Mouse (Mus musculus) limb, embryonic 12.5 days (tissue): ENCODE results near the gene Lrrc25. TPM values are rescaled to one million over a fixed set of nuclear protein-coding genes. Genes with fewer than 3 reads are reported as not detected.
"Not testable (repeated sequence)": the region's sequence is repeated elsewhere in the genome, so short reads cannot be mapped to it uniquely, and the experiment has no call there.

Source experiments
- ATAC-seq: fragments of 200-750 bp; cut with Nextera tagmentation; 2 replicates; pipeline ENCODE4 v1.8.0; 2017; ENCODE audit warnings: low read depth, moderate TSS enrichment; ENCODE audit not compliant: insufficient number of reproducible peaks, insufficient read depth, low FRiP score, low TSS enrichment
- H3K27ac ChIP-seq: fragments of 300-500 bp; sonication (generic); 2 replicates; pipeline ENCODE4 v1.5.1; 2016; ENCODE audit warnings: mild to moderate bottlenecking, moderate library complexity
- H3K27me3 ChIP-seq: fragments of 300-500 bp; sonication (generic); 2 replicates; pipeline ENCODE4 v1.6.1; 2016; ENCODE audit warnings: mild to moderate bottlenecking, moderate library complexity
- H3K36me3 ChIP-seq: fragments of 300-500 bp; sonication (generic); 2 replicates; pipeline ENCODE4 v1.6.1; 2016; ENCODE audit warnings: mild to moderate bottlenecking, moderate library complexity
- H3K4me1 ChIP-seq: fragments of 300-500 bp; sonication (generic); replicated peaks from 2 replicates; pipeline ENCODE4 v1.6.1; 2016
- H3K4me2 ChIP-seq: fragments of 300-500 bp; sonication (generic); 2 replicates; pipeline ENCODE4 v1.6.1; 2016; ENCODE audit warnings: mild to moderate bottlenecking, moderate library complexity
- H3K4me3 ChIP-seq: fragments of 300-500 bp; sonication (generic); replicated peaks from 2 replicates; pipeline ENCODE4 v1.5.1; 2016; ENCODE audit warnings: mild to moderate bottlenecking
- H3K9ac ChIP-seq: fragments of 300-500 bp; sonication (generic); replicated peaks from 2 replicates; pipeline ENCODE4 v1.6.1; 2016; ENCODE audit warnings: mild to moderate bottlenecking, moderate library complexity
- H3K9me3 ChIP-seq: fragments of 300-500 bp; sonication (generic); 2 replicates; pipeline ENCODE4 v1.6.1; 2016; ENCODE audit warnings: mild to moderate bottlenecking, moderate library complexity
- WGBS: fragments of 180-500 bp; shearing (Covaris S2); methylation state at CpG from one replicate; pipeline ENCODE4 v1.1.7; 2016; 5-methylcytosine and 5-hydroxymethylcytosine counted together
- polyA plus RNA-seq: library from polyadenylated mRNA; unstranded; fragments of >200 nt; fragmentation: Nextera tagmentation; extraction: Ambion mirVana; gene quantifications from 2 replicates; pipeline ENCODE4 v1.2.1, GENCODE M21; 2016

Lrrc25 gene
- polyA plus RNA-seq = 0.76 and 1.2 TPM in 2 replicates

GRCm38 (mm10) chr8:70615894-70616293 lies at the start of gene Lrrc25:
TSS of gene Lrrc25 (plus strand) at chr8:70616155.
- no peak within 1 kb of the TSS for H3K27ac ChIP-seq
- 86% methylated on average over 3 of the region's 3 CpGs for WGBS
- H3K4me3 ChIP-seq = no peak within 1 kb of the TSS
- H3K9ac ChIP-seq = no peak within 1 kb of the TSS
- H3K9me3 ChIP-seq = no peaks in the 10 kb centered on the region
- H3K4me1 ChIP-seq = peaks cover 19% of the 10 kb centered on the region
- no peaks in the 10 kb centered on the region for H3K36me3 ChIP-seq
- H3K27me3 ChIP-seq = peaks cover 8% of the 10 kb centered on the region
- no peak within 1 kb of the TSS for H3K4me2 ChIP-seq
- no peak for ATAC-seq

GRCm38 (mm10) chr8:70570360-70570759 lies 45.6 kb upstream of the Lrrc25 start:
- Histone ChIP-seq H3K4me1 (peaks cover 6% of the 10 kb centered on the region), H3K27me3 (no peaks in the 10 kb centered on the region), H3K9ac (no peak overlapping the region), H3K9me3 (no peaks in the 10 kb centered on the region), H3K4me2 (no peak overlapping the region), H3K4me3 (no peak overlapping the region), H3K36me3 (peaks cover 25% of the 10 kb centered on the region; the same call in 1 of the 2 replicates), H3K27ac (no peak overlapping the region)
- ATAC-seq = peak; percentile 17; the same call in 1 of the 2 replicates

GRCm38 (mm10) chr8:70570990-70571389 lies 45.0 kb upstream of the Lrrc25 start:
- Histone ChIP-seq H3K4me1 (no peaks in the 10 kb centered on the region; the same call in 1 of the 2 replicates), H3K9me3 (no peaks in the 10 kb centered on the region), H3K36me3 (peaks cover 26% of the 10 kb centered on the region; the same call in 1 of the 2 replicates), H3K27ac (no peak overlapping the region), H3K27me3 (no peaks in the 10 kb centered on the region), H3K9ac (no peak overlapping the region), H3K4me2 (no peak overlapping the region), H3K4me3 (no peak overlapping the region)
- WGBS = 88% methylated on average over 6 of the region's 6 CpGs
- no peak for ATAC-seq

GRCm38 (mm10) chr8:70574302-70574701 lies 41.7 kb upstream of the Lrrc25 start:
- no peak overlapping the region for H3K4me2 ChIP-seq
- no peaks in the 10 kb centered on the region for H3K4me1 ChIP-seq
- peaks cover 52% of the 10 kb centered on the region for H3K36me3 ChIP-seq
- no peak overlapping the region for H3K4me3 ChIP-seq
- no peaks in the 10 kb centered on the region for H3K27me3 ChIP-seq
- H3K27ac ChIP-seq = no peak overlapping the region
- no peak overlapping the region for H3K9ac ChIP-seq
- no peaks in the 10 kb centered on the region for H3K9me3 ChIP-seq
- ATAC-seq = no peak

GRCm38 (mm10) chr8:70574915-70575314 lies 41.0 kb upstream of the Lrrc25 start:
- Histone ChIP-seq H3K9me3 (no peaks in the 10 kb centered on the region), H3K27me3 (no peaks in the 10 kb centered on the region), H3K9ac (no peak overlapping the region), H3K4me2 (no peak overlapping the region), H3K4me3 (no peak overlapping the region), H3K36me3 (peaks cover 52% of the 10 kb centered on the region), H3K27ac (no peak overlapping the region), H3K4me1 (no peaks in the 10 kb centered on the region)
- ATAC-seq = no peak
- WGBS = 88% methylated on average over 4 of the region's 4 CpGs

- ATAC-seq = no peak
- H3K4me2 ChIP-seq = no peak overlapping the region
- H3K36me3 ChIP-seq = peaks cover 74% of the 10 kb centered on the region
- 87% methylated on average over 3 of the region's 3 CpGs for WGBS
- H3K4me3 ChIP-seq = no peak overlapping the region
- no peak overlapping the region for H3K9ac ChIP-seq
- H3K27ac ChIP-seq = no peak overlapping the region
- no peaks in the 10 kb centered on the region for H3K9me3 ChIP-seq
- H3K27me3 ChIP-seq = no peaks in the 10 kb centered on the region
- no peaks in the 10 kb centered on the region for H3K4me1 ChIP-seq
These were observed 38.7 kb upstream of the Lrrc25 start for GRCm38 (mm10) chr8:70577207-70577606.

GRCm38 (mm10) chr8:70583476-70584387 lies 32.2 kb upstream of the Lrrc25 start:
- H3K4me3 ChIP-seq = no peak overlapping the region
- H3K27me3 ChIP-seq = no peaks in the 10 kb centered on the region
- no peak overlapping the region for H3K9ac ChIP-seq
- no peaks in the 10 kb centered on the region for H3K9me3 ChIP-seq
- no peak overlapping the region for H3K27ac ChIP-seq
- 92% methylated on average over 18 of the region's 18 CpGs for WGBS
- H3K4me2 ChIP-seq = no peak overlapping the region
- H3K4me1 ChIP-seq = no peaks in the 10 kb centered on the region
- H3K36me3 ChIP-seq = peaks cover 95% of the 10 kb centered on the region
- ATAC-seq = no peak

- H3K36me3 ChIP-seq = peaks cover 98% of the 10 kb centered on the region
These were observed 31.2 kb upstream of the Lrrc25 start for GRCm38 (mm10) chr8:70584606-70585257.

GRCm38 (mm10) chr8:70585258-70585652 lies 30.7 kb upstream of the Lrrc25 start:
- peaks cover 98% of the 10 kb centered on the region for H3K36me3 ChIP-seq
- no peaks in the 10 kb centered on the region for H3K4me1 ChIP-seq
- no peak overlapping the region for H3K4me2 ChIP-seq
- 0 out of 2 replicates have a peak, but pooled peaks have one; percentile 13 for ATAC-seq
- no peak overlapping the region for H3K9ac ChIP-seq
- 47% methylated on average over 7 of the region's 7 CpGs for WGBS
- no peaks in the 10 kb centered on the region for H3K27me3 ChIP-seq
- H3K4me3 ChIP-seq = no peak overlapping the region
- no peak overlapping the region for H3K27ac ChIP-seq
- H3K9me3 ChIP-seq = no peaks in the 10 kb centered on the region

More at GRCm38 (mm10) chr8:70584606-70585257, 31.2 kb upstream of the Lrrc25 start:
- Histone ChIP-seq H3K4me3 (no peak overlapping the region), H3K27me3 (no peaks in the 10 kb centered on the region), H3K9me3 (no peaks in the 10 kb centered on the region), H3K27ac (no peak overlapping the region), H3K4me1 (no peaks in the 10 kb centered on the region), H3K4me2 (no peak overlapping the region), H3K9ac (no peak overlapping the region)
- ATAC-seq = no peak
- 90% methylated on average over 9 of the region's 9 CpGs for WGBS

- H3K4me1 ChIP-seq, H3K4me2 ChIP-seq, H3K4me3 ChIP-seq, H3K27ac ChIP-seq, H3K9ac ChIP-seq, H3K27me3 ChIP-seq, ATAC-seq, H3K9me3 ChIP-seq: not testable (repeated sequence)
- peaks cover 92% of the 10 kb centered on the region for H3K36me3 ChIP-seq
- WGBS = 92% methylated on average over 4 of the region's 4 CpGs
These were observed 28.0 kb upstream of the Lrrc25 start for GRCm38 (mm10) chr8:70587955-70588354.

GRCm38 (mm10) chr8:70591569-70591968 lies 24.4 kb upstream of the Lrrc25 start:
- 87% methylated on average over 12 of the region's 12 CpGs for WGBS
- no peak overlapping the region for H3K27ac ChIP-seq
- no peaks in the 10 kb centered on the region for H3K9me3 ChIP-seq
- H3K27me3 ChIP-seq = no peaks in the 10 kb centered on the region
- H3K36me3 ChIP-seq = peaks cover 65% of the 10 kb centered on the region
- H3K4me3 ChIP-seq = no peak overlapping the region
- no peak overlapping the region for H3K9ac ChIP-seq
- no peak overlapping the region for H3K4me2 ChIP-seq
- peaks cover 32% of the 10 kb centered on the region for H3K4me1 ChIP-seq
- no peak for ATAC-seq
